Mouse (Mus musculus) hindbrain, embryonic 13.5 days (tissue): ENCODE measurements around the gene Phf2. TPM values are rescaled to one million over a fixed set of nuclear protein-coding genes. Genes with fewer than 3 reads are reported as not detected.

Experiments used
- polyA plus RNA-seq: library from polyadenylated mRNA; unstranded; fragments of >200 nt; fragmentation: Nextera tagmentation; extraction: Ambion mirVana; gene quantifications from 2 replicates; pipeline ENCODE4 v1.2.1, GENCODE M21; 2015

Gene Phf2
- polyA plus RNA-seq, 1 experiment from 2014 or later, result 9.6 TPM

Other genes with a start within 250 kb of the Phf2 start
- gene Ptpdc1, start 245.5 kb downstream of the Phf2 start, polyA plus RNA-seq, result 15.1 and 15.9 TPM in 2 replicates
- gene Barx1, start 208.1 kb downstream of the Phf2 start, polyA plus RNA-seq, result 0.87 TPM in 1 of 2 replicates, not detected in the other
- gene Fam120a, start 96.9 kb upstream of the Phf2 start, polyA plus RNA-seq, result 12.2 and 12.4 TPM in 2 replicates